Mouse (Mus musculus) MEL (cell line): ENCODE measurements at regions not wholly inside any gene's neighbourhood (a gene's known extent, or its start where the extent isn't known, plus 50 kb on each side); places are given as distances from the start of the nearest gene placed in this dataset.
A peak's percentile ranks its signal among the peaks of the same experiment; 100 is the strongest.

Experiments used
- DNase-seq: peaks from one replicate; pipeline ENCODE4 v3.0.0; 2011; ENCODE audit warnings: low read depth, low spot score
- H3K27ac ChIP-seq: 2 replicates; pipeline ENCODE4 v1.5.1; 2012; ENCODE audit warnings: low read depth, mild to moderate bottlenecking, control low read depth, low read length, moderate library complexity; ENCODE audit not compliant: control insufficient read depth
- H3K27me3 ChIP-seq, 2 experiments: fragments of 150-350 bp in 1 of 2; sonication (generic) in 1 of 2; 2 replicates each; pipeline ENCODE4 v1.6.1; 2012; ENCODE audit warnings: low read length in 2 of 2, mild to moderate bottlenecking in 2 of 2, improper control_type of control experiment in 1 of 2, moderate library complexity in 1 of 2; ENCODE audit not compliant: insufficient read depth in 2 of 2, control insufficient read depth in 1 of 2
- H3K36me3 ChIP-seq, 2 experiments: 2 replicates each; pipeline ENCODE4 v1.6.1; 2012 to 2014; ENCODE audit warnings: low read length in 2 of 2, improper control_type of control experiment in 1 of 2, inconsistent platforms in 1 of 2, mild to moderate bottlenecking in 1 of 2; ENCODE audit not compliant: insufficient read depth in 2 of 2, control insufficient read depth in 1 of 2
- H3K4me1 ChIP-seq, 2 experiments: fragments of 150-350 bp in 1 of 2; sonication (generic) in 1 of 2; 2 replicates each; pipeline ENCODE4 v1.6.1; 2012; ENCODE audit warnings: low read length in 2 of 2, improper control_type of control experiment in 1 of 2, mild to moderate bottlenecking in 1 of 2; ENCODE audit not compliant: insufficient read depth in 2 of 2, control insufficient read depth in 1 of 2
- H3K4me3 ChIP-seq, 2 experiments: fragments of 150-350 bp in 1 of 2; sonication (generic) in 1 of 2; 2 replicates each; pipeline ENCODE4 v1.5.1; 2012; ENCODE audit warnings: low read depth in 2 of 2, low read length in 2 of 2, mild to moderate bottlenecking in 2 of 2, moderate library complexity in 2 of 2, control low read depth in 1 of 2, improper control_type of control experiment in 1 of 2; ENCODE audit not compliant: control insufficient read depth in 1 of 2, insufficient read depth in 1 of 2
- H3K79me2 ChIP-seq: 2 replicates; pipeline ENCODE4 v1.6.1; 2012; ENCODE audit warnings: mild to moderate bottlenecking, low read length, moderate library complexity; ENCODE audit not compliant: control insufficient read depth, poor library complexity, insufficient read depth
- H3K9ac ChIP-seq: 2 replicates; pipeline ENCODE4 v1.6.1; 2012; ENCODE audit warnings: low read depth, mild to moderate bottlenecking, control low read depth, low read length, moderate library complexity; ENCODE audit not compliant: control insufficient read depth, poor library complexity, severe bottlenecking
- H3K9me3 ChIP-seq: fragments of 150-350 bp; sonication (generic); replicated peaks from 2 replicates; pipeline ENCODE4 v1.6.1; 2012; ENCODE audit warnings: mild to moderate bottlenecking, low read length, improper control_type of control experiment, moderate library complexity; ENCODE audit not compliant: insufficient read depth
- CHD1 ChIP-seq: IDR thresholded peaks from 2 replicates; pipeline ENCODE4 v1.6.1; 2012; ENCODE audit warnings: low read depth, mild to moderate bottlenecking, inconsistent platforms, low read length, improper control_type of control experiment
- CTCF ChIP-seq, 3 experiments: IDR thresholded peaks in 2 of 3; conservative IDR thresholded peaks in 1 of 3; 2 replicates each; pipeline ENCODE4 v1.5.1; 2011 to 2012; ENCODE audit warnings: low read length in 3 of 3, low read depth in 2 of 3, mild to moderate bottlenecking in 2 of 3, improper control_type of control experiment in 1 of 3, inconsistent platforms in 1 of 3, mixed read lengths in 1 of 3, moderate library complexity in 1 of 3; ENCODE audit not compliant: control insufficient read depth in 1 of 3, insufficient read depth in 1 of 3, poor library complexity in 1 of 3, severe bottlenecking in 1 of 3
- GABPA ChIP-seq: IDR thresholded peaks from 2 replicates; pipeline ENCODE4 v1.6.1; 2012; ENCODE audit warnings: low read depth, mild to moderate bottlenecking, inconsistent platforms, low read length, improper control_type of control experiment, moderate library complexity
- GATA1 ChIP-seq: IDR thresholded peaks from 2 replicates; pipeline ENCODE4 v1.6.1; 2011; ENCODE audit warnings: low read depth, low read length, improper control_type of control experiment
- JUND ChIP-seq: IDR thresholded peaks from 2 replicates; pipeline ENCODE4 v1.6.1; 2011; ENCODE audit warnings: low read depth, mild to moderate bottlenecking, improper control_type of control experiment, low read length
- KAT2A ChIP-seq: conservative IDR thresholded peaks from 2 replicates; pipeline ENCODE4 v1.6.1; 2012; ENCODE audit warnings: low read depth, low read length, improper control_type of control experiment, inconsistent platforms
- MAX ChIP-seq: IDR thresholded peaks from 2 replicates; pipeline ENCODE4 v1.6.1; 2011; ENCODE audit warnings: low read length, improper control_type of control experiment
- MAZ ChIP-seq: IDR thresholded peaks from 2 replicates; pipeline ENCODE4 v1.6.1; 2012; ENCODE audit warnings: low read depth, mild to moderate bottlenecking, inconsistent platforms, low read length, improper control_type of control experiment
- MXI1 ChIP-seq: IDR thresholded peaks from 2 replicates; pipeline ENCODE4 v1.6.1; 2011; ENCODE audit warnings: mild to moderate bottlenecking, low read depth, low read length, improper control_type of control experiment
- MYB ChIP-seq: IDR thresholded peaks from 2 replicates; pipeline ENCODE4 v1.6.1; 2011; ENCODE audit warnings: mild to moderate bottlenecking, low read depth, low read length, improper control_type of control experiment
- POLR2A ChIP-seq, 2 experiments: IDR thresholded peaks; 2 replicates each; pipeline ENCODE4 v1.6.1; 2011 to 2012; ENCODE audit warnings: low read length in 2 of 2, mild to moderate bottlenecking in 2 of 2, control low read depth in 1 of 2, improper control_type of control experiment in 1 of 2, low read depth in 1 of 2, moderate library complexity in 1 of 2; ENCODE audit not compliant: control insufficient read depth in 1 of 2, insufficient read depth in 1 of 2, poor library complexity in 1 of 2
- POLR2AphosphoS5 ChIP-seq: IDR thresholded peaks from 2 replicates; pipeline ENCODE4 v1.6.1; 2012; ENCODE audit warnings: low read depth, borderline replicate concordance, mild to moderate bottlenecking, inconsistent platforms, low read length, moderate library complexity, mixed read lengths
- SIN3A ChIP-seq: IDR thresholded peaks from 2 replicates; pipeline ENCODE4 v1.6.1; 2012; ENCODE audit warnings: low read length, improper control_type of control experiment, inconsistent platforms
- SMC3 ChIP-seq: IDR thresholded peaks from 2 replicates; pipeline ENCODE4 v1.6.1; 2011; ENCODE audit warnings: low read depth, low read length, improper control_type of control experiment
- TAL1 ChIP-seq: IDR thresholded peaks from 2 replicates; pipeline ENCODE4 v1.6.1; 2012; ENCODE audit warnings: mild to moderate bottlenecking, inconsistent platforms, low read length, moderate library complexity, mixed read lengths
- TBP ChIP-seq: IDR thresholded peaks from 2 replicates; pipeline ENCODE4 v1.8.0; 2011; ENCODE audit warnings: low read depth, low read length, improper control_type of control experiment
- ZC3H11A ChIP-seq: IDR thresholded peaks from 2 replicates; pipeline ENCODE4 v1.6.1; 2012; ENCODE audit warnings: low read depth, mild to moderate bottlenecking, inconsistent platforms, low read length, improper control_type of control experiment
- ZKSCAN1 ChIP-seq: IDR thresholded peaks from 2 replicates; pipeline ENCODE4 v1.6.1; 2012; ENCODE audit warnings: low read depth, mild to moderate bottlenecking, inconsistent platforms, low read length, improper control_type of control experiment, moderate library complexity
- ZMIZ1 ChIP-seq: IDR thresholded peaks from 2 replicates; pipeline ENCODE4 v1.6.1; 2012; ENCODE audit warnings: low read depth, mild to moderate bottlenecking, inconsistent platforms, low read length, improper control_type of control experiment, moderate library complexity
- ZNF384 ChIP-seq: IDR thresholded peaks from 2 replicates; pipeline ENCODE4 v1.6.1; 2012; ENCODE audit warnings: low read depth, mild to moderate bottlenecking, inconsistent platforms, low read length, improper control_type of control experiment

DNA sequence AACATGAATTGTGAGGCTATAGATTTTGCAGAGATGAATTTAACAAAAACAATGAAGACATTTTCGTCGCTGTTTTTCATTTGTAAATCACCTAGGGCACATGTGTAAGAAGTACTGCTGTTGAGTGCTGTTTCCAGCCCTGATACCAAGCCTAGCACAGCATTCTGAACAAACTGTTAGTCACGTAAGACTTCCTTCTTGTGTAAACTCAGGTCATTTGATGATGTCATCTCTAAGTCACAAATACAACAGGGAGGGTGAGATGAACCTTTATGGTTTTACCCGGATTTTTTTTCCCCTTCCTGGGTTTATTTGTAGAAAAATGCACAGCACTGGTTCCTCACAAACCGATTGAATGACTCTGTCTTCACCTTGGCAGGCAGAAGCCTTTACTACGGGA lies 111.6 kb downstream of the Nab1 start:
- TF ChIP-seq ZC3H11A = no peak
- no peak for TF ChIP-seq KAT2A
- TF ChIP-seq SIN3A = no peak
- no peak for TF ChIP-seq POLR2A (IDR thresholded peaks at IDR 0.05; ENCODE audit: control insufficient read depth in 1 of 2, insufficient read depth in 1 of 2, low read depth in 1 of 2, low read length in 2 of 2, poor library complexity in 1 of 2)
- TF ChIP-seq JUND = no peak
- TF ChIP-seq MYB = no peak
- TF ChIP-seq CHD1 = no peak
- no peak for TF ChIP-seq TBP
- no peak for TF ChIP-seq TAL1
- TF ChIP-seq GATA1 = no peak
- no peak for TF ChIP-seq MAZ

DNA sequence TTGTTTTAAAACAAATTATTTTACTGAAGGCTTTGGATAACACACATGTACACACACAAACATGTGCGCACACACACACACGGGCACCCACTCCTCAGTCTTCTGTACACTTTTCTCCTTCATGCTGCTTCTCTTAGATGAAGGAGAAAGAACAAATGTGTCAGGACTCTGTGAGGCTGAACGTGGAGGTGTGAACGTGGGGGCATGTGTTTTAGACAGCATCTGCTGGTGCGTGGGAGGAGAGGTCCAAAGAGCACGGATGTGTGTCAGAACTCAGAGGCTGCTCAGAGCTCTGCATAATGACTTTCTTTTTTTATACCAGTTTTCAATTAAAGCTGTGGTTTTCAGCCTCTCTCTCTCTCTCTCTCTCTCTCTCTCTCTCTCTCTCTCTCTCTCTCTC lies 112.4 kb downstream of the Nab1 start:
- no peaks in the 10 kb centered on the region for H3K79me2 ChIP-seq
- H3K27ac ChIP-seq = no peak overlapping the region
- no peaks in the 10 kb centered on the region for H3K36me3 ChIP-seq
- no peak for DNase-seq
- H3K4me1 ChIP-seq = no peaks in the 10 kb centered on the region
- H3K9me3 ChIP-seq = no peaks in the 10 kb centered on the region
- no peak overlapping the region for H3K9ac ChIP-seq
- H3K4me3 ChIP-seq = no peak overlapping the region
- TF ChIP-seq MAZ (no peak), MAX (no peak), ZC3H11A (no peak), POLR2AphosphoS5 (no peak), TBP (no peak), ZKSCAN1 (no peak), GABPA (no peak), ZMIZ1 (no peak)
- peaks cover 0 to 4% of the 10 kb centered on the region in 2 experiments; a peak in 2 of 4 replicates for H3K27me3 ChIP-seq

More for the DNA sequence above, 111.6 kb downstream of the Nab1 start:
- Histone ChIP-seq H3K36me3 (no peaks in the 10 kb centered on the region), H3K79me2 (no peaks in the 10 kb centered on the region), H3K9me3 (no peaks in the 10 kb centered on the region), H3K9ac (no peak overlapping the region), H3K4me1 (no peaks in the 10 kb centered on the region), H3K27ac (no peak overlapping the region), H3K4me3 (no peak overlapping the region), H3K27me3 (peaks cover 0 to 4% of the 10 kb centered on the region in 2 experiments; a peak in 2 of 4 replicates)
- DNase-seq = no peak

DNA sequence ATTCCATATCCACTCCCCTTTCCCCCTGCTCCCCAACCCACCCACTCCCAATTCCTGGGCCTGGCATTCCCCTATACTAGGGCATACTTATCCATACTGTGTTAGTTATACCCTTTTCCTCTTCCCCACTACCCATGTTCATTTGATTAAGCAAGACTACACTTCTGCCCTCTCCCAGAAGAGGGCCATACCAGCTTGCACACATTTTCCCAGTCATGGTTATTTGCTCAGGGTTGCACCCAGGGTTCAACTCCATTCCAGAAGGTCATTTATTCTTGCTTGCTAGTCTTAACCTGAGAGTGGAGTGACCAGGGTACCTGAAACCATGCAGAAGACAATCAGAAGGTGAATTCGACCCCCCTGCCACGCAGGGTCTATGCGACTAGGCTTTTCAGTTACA lies 113.4 kb downstream of the Nab1 start:
- peaks cover 0 to 4% of the 10 kb centered on the region in 2 experiments; a peak in 2 of 4 replicates for H3K27me3 ChIP-seq
- no peaks in the 10 kb centered on the region for H3K9me3 ChIP-seq
- DNase-seq = no peak
- no peaks in the 10 kb centered on the region for H3K79me2 ChIP-seq
- TF ChIP-seq SMC3 (peak; percentile 12; the same call in 1 of the 2 replicates), POLR2A (IDR thresholded peaks at IDR 0.05; ENCODE audit: control insufficient read depth in 1 of 2, insufficient read depth in 1 of 2, low read depth in 1 of 2, low read length in 2 of 2, poor library complexity in 1 of 2) (no peak), CTCF (IDR thresholded peaks at IDR 0.05 in 2 of 3, conservative IDR thresholded peaks at IDR 0.05 in 1 of 3; ENCODE audit: control insufficient read depth in 1 of 3, insufficient read depth in 1 of 3, low read depth in 2 of 3, low read length in 3 of 3, poor library complexity in 1 of 3, severe bottlenecking in 1 of 3) (peak in 1 of 3 experiments; percentile 6; a peak in 1 of 6 replicates), MXI1 (no peak), ZNF384 (no peak), GATA1 (no peak)
- no peaks in the 10 kb centered on the region for H3K36me3 ChIP-seq
- no peak overlapping the region for H3K9ac ChIP-seq
- H3K27ac ChIP-seq = no peak overlapping the region
- H3K4me1 ChIP-seq = no peaks in the 10 kb centered on the region
- no peak overlapping the region for H3K4me3 ChIP-seq
